Mouse (Mus musculus): ENCODE measurements around the gene Babam2.

- TF ChIP-seq EP300 (IDR thresholded peaks at IDR 0.05; ENCODE audit: low read depth) (no peak), CTCF (IDR thresholded peaks at IDR 0.05; ENCODE audit: low read depth) (no peak)
Measured at GRCm38 (mm10) chr5:31827304-31827703, 129.8 kb downstream of the Babam2 start.

Data from liver, postnatal 0 days (tissue).